Mouse (Mus musculus) ES-E14 (cell line): ENCODE measurements around the gene Tpst2. TPM values are rescaled to one million over a fixed set of nuclear protein-coding genes. Genes with fewer than 3 reads are reported as not detected.

Experiments
- DNase-seq: peaks from one replicate; pipeline ENCODE4 v3.0.0-alpha.2; 2013; ENCODE audit warnings: low read depth, low spot score
- H3K27ac ChIP-seq: 2 replicates; pipeline ENCODE4 v1.5.1; 2012; ENCODE audit warnings: low read depth, mild to moderate bottlenecking, low read length, moderate library complexity, mixed read lengths; ENCODE audit not compliant: poor library complexity, insufficient read depth, severe bottlenecking
- H3K36me3 ChIP-seq: 2 replicates; pipeline ENCODE4 v1.6.1; 2012; ENCODE audit warnings: mild to moderate bottlenecking, low read length, moderate library complexity, mixed read lengths; ENCODE audit not compliant: control insufficient read depth, poor library complexity, insufficient read depth, severe bottlenecking
- H3K4me1 ChIP-seq, 2 experiments: fragments of 150-350 bp in 1 of 2; sonication (generic) in 1 of 2; 2 replicates each; pipeline ENCODE4 v1.6.1; 2012; ENCODE audit warnings: low read length in 2 of 2, mild to moderate bottlenecking in 1 of 2, mixed read lengths in 1 of 2; ENCODE audit not compliant: control insufficient read depth in 2 of 2, insufficient read depth in 2 of 2, poor library complexity in 1 of 2
- H3K4me3 ChIP-seq, 2 experiments: fragments of 150-350 bp in 1 of 2; sonication (generic) in 1 of 2; 2 replicates each; pipeline ENCODE4 v1.5.1; 2012; ENCODE audit warnings: low read length in 2 of 2, low read depth in 1 of 2, mild to moderate bottlenecking in 1 of 2, mixed read lengths in 1 of 2; ENCODE audit not compliant: insufficient read depth in 1 of 2, poor library complexity in 1 of 2, severe bottlenecking in 1 of 2
- H3K9ac ChIP-seq: 2 replicates; pipeline ENCODE4 v1.6.1; 2012; ENCODE audit warnings: low read depth, mild to moderate bottlenecking, low read length, mixed read lengths; ENCODE audit not compliant: poor library complexity, insufficient read depth, severe bottlenecking
- H3K9me3 ChIP-seq: fragments of 150-350 bp; sonication (generic); 2 replicates; pipeline ENCODE4 v1.6.1; 2012; ENCODE audit warnings: low read depth, mild to moderate bottlenecking, low read length; ENCODE audit not compliant: control insufficient read depth, insufficient read depth
- CHD2 ChIP-seq: IDR thresholded peaks from 2 replicates; pipeline ENCODE4 v1.6.1; 2014; ENCODE audit warnings: mild to moderate bottlenecking, low read depth, low read length, inconsistent platforms
- HCFC1 ChIP-seq: IDR thresholded peaks from 2 replicates; pipeline ENCODE4 v1.6.1; 2012; ENCODE audit warnings: low read length, inconsistent platforms, borderline replicate concordance; ENCODE audit not compliant: insufficient read depth
- MAFK ChIP-seq: IDR thresholded peaks from 2 replicates; pipeline ENCODE4 v1.6.1; 2014; ENCODE audit warnings: mild to moderate bottlenecking, low read depth, low read length, inconsistent platforms; ENCODE audit not compliant: insufficient read depth
- ZC3H11A ChIP-seq: IDR thresholded peaks from 2 replicates; pipeline ENCODE4 v1.6.1; 2012; ENCODE audit warnings: low read depth, mild to moderate bottlenecking, inconsistent platforms, low read length, borderline replicate concordance
- ZNF384 ChIP-seq: IDR thresholded peaks from 2 replicates; pipeline ENCODE4 v1.6.1; 2012; ENCODE audit warnings: low read depth, low read length, inconsistent platforms
- in situ Hi-C, 2 experiments: fragments of 600-800 bp; cut with MboI; formaldehyde crosslinking; loops; one replicate each; pipeline ENCODE4 v1.15.1; 2025; ENCODE audit warnings: low sequenced_read_pairs in 2 of 2, inconsistent platforms in 1 of 2; ENCODE audit not compliant: unreplicated experiment in 2 of 2
- total RNA-seq: library from RNA; depleted of rRNA; stranded (reverse); fragments of 300-350 nt; gene quantifications from 2 replicates; pipeline ENCODE4 v1.2.3, GENCODE M21; 2012

Tpst2 gene
- total RNA-seq, 1 experiment, result 82.7 TPM

DNA sequence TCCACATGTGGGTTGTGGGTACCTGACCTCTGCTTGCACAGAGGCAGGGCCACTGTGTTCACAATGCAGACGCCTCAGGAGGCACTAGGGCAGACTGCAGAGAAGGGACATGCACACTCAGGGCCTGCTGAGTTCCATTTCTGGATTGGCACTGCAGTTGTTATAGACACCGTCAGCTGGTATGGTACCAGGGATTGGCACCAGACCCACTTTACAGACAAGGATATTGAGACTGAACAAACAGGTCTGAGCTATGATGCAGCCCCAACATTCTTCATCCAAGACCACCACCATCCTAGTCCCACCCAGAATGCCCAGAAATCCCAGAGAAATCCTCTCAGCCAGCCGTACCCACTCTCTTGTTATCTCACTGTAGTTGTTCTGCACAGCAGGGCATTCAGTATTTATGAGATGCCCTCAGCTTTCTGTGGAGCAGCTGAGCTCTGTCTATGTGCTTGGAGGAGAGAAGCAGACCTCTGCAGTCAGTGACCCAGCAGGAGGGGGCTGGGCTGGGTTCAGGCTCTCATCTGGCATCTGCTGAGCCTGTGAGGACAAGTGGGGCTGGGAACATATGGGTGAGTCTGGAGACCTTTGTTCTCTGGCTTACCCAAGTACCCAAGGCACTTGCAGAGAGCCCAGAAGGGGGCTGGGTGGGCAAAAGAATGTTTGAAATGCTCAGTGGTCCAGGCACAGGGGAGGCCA lies 37.6 kb upstream of the Tpst2 start:
- Histone ChIP-seq H3K9me3 (no peaks in the 10 kb centered on the region), H3K9ac (no peak overlapping the region), H3K4me1 (peaks cover 0 to 2% of the 10 kb centered on the region in 2 experiments; a peak in 1 of 4 replicates), H3K4me3 (no peak overlapping the region), H3K27ac (no peak overlapping the region), H3K36me3 (no peaks in the 10 kb centered on the region)
- in situ Hi-C loops, result loop anchor here in 1 of 2 experiments (25.0 kb wide), 1 partner anchor 98 kb away; the partner anchor contains the start of genes Hps4, Srrd and Tfip11
- DNase-seq, result no peak
- TF ChIP-seq ZC3H11A (no peak), CHD2 (no peak), MAFK (no peak), ZNF384 (no peak), HCFC1 (no peak)

DNA sequence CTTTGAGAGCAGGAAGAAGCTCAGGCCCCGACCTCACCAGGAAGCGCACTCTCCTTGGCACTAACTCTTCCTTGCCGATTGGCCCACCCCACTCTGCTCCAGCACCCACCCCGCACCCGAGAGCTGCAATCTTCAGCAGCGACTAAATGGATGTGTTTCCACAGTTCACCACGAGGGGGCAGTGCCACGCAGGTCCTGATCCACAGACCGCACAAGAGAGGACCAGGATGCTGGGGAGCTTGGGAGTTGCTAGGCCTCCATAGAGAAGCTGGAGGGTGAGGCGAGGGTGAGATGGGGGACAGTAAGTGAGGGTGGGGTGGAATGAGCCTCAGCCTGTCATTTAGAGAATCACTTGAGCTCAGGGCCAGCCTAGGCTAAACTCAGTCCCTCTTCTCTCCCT lies 35.7 kb upstream of the Tpst2 start:
- no peak for TF ChIP-seq CHD2
- peak; percentile 32; the same call in 1 of the 2 replicates for TF ChIP-seq ZC3H11A
- Histone ChIP-seq H3K36me3 (no peaks in the 10 kb centered on the region), H3K27ac (no peak overlapping the region), H3K4me1 (peaks cover 0 to 2% of the 10 kb centered on the region in 2 experiments; a peak in 1 of 4 replicates), H3K4me3 (no peak overlapping the region), H3K9ac (no peak overlapping the region), H3K9me3 (no peaks in the 10 kb centered on the region)
- in situ Hi-C loops, result loop anchor here in 1 of 2 experiments (25.0 kb wide), 1 partner anchor 97 kb away; the partner anchor contains the start of genes Hps4, Srrd and Tfip11
- peak; percentile 84 for DNase-seq

DNA sequence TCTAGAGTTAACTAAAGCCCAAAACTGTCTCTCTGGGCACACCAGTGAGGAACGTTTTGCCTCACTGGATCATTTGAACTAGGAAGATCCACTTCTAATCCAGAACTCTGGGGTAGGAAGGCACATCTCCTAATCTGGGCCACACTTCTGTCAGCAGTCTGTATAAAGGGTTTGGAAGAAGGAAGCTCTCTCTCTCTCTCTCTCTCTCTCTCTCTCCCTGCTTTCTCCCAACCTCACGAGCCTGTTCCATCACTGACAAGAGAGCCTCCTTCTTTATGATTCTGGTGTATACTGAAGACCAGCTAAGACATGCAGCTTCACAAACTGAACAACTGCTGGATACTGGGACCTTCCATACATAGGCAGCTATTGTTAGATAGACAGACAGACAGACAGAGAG lies 34.6 kb upstream of the Tpst2 start:
- no peaks in the 10 kb centered on the region for H3K9me3 ChIP-seq
- DNase-seq, result no peak
- in situ Hi-C loops, result loop anchor here in 1 of 2 experiments (25.0 kb wide), 1 partner anchor 95 kb away; the partner anchor contains the start of genes Hps4, Srrd and Tfip11
- no peak overlapping the region for H3K4me3 ChIP-seq
- TF ChIP-seq ZC3H11A, result no peak
- TF ChIP-seq MAFK, result no peak
- no peak for TF ChIP-seq HCFC1
- no peak for TF ChIP-seq ZNF384
- no peak for TF ChIP-seq CHD2
- no peak overlapping the region for H3K27ac ChIP-seq
- H3K4me1 ChIP-seq, result peaks cover 0 to 2% of the 10 kb centered on the region in 2 experiments; a peak in 2 of 4 replicates
- no peak overlapping the region for H3K9ac ChIP-seq
- no peaks in the 10 kb centered on the region for H3K36me3 ChIP-seq

DNA sequence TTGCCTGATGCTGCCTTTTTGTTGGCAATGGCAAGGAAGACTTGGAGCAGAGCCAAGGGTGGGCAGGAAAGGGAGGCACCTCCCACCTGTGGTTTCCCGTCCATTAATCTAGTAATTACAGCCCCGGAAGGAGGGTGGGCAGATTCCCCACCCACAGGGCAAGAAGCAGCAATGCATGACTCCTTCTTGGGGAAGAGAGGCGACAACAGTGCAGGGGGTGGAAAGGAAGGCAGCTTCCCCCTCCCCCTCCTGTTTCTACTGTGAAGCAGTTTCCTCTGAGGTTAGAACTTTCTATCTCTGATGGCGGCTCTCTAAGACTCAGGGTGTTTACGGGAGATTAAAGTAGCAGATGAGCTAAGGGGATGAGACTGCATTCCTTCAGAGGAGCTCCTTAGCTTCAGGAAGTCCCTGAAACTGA lies 34.1 kb upstream of the Tpst2 start:
- in situ Hi-C loops, result loop anchor here in 1 of 2 experiments (25.0 kb wide), 1 partner anchor 95 kb away; the partner anchor contains the start of genes Hps4, Srrd and Tfip11
- no peak overlapping the region for H3K27ac ChIP-seq
- H3K4me1 ChIP-seq, result peaks cover 0 to 5% of the 10 kb centered on the region in 2 experiments; a peak in 2 of 4 replicates

More for the DNA sequence above, 34.1 kb upstream of the Tpst2 start:
- no peak for DNase-seq
- H3K36me3 ChIP-seq, result no peaks in the 10 kb centered on the region
- H3K9ac ChIP-seq, result no peak overlapping the region
- no peak for TF ChIP-seq MAFK
- H3K4me3 ChIP-seq, result no peak overlapping the region
- H3K9me3 ChIP-seq, result no peaks in the 10 kb centered on the region
